Mouse (Mus musculus): ENCODE measurements around the gene Prdx6.
A peak's percentile ranks its signal among the peaks of the same experiment; 100 is the strongest.
"Not testable (repeated sequence)": the region's sequence is repeated elsewhere in the genome, so short reads cannot be mapped to it uniquely, and the experiment has no call there.

Prdx6 gene

GRCm38 (mm10) chr1:161251417-161252265 is 622 bp upstream of the Prdx6 start:
- no peak for DNase-seq (ENCODE audit: low spot score in 2 of 2)

GRCm38 (mm10) chr1:161250031-161250603 is 902 bp downstream of the Prdx6 start:
- DNase-seq (ENCODE audit: low spot score in 2 of 2): no peak

- no peak for DNase-seq (ENCODE audit: low spot score in 2 of 2)
These were observed 1.6 kb downstream of the Prdx6 start for GRCm38 (mm10) chr1:161249442-161249841.

- no peak for DNase-seq (ENCODE audit: low spot score in 2 of 2)
These were observed 2.3 kb downstream of the Prdx6 start for GRCm38 (mm10) chr1:161248685-161249084.

- DNase-seq (ENCODE audit: low spot score in 2 of 2): no peak
These were observed 3.1 kb downstream of the Prdx6 start for GRCm38 (mm10) chr1:161247643-161248580.

GRCm38 (mm10) chr1:161247176-161247575 is 3.8 kb downstream of the Prdx6 start:
- DNase-seq (ENCODE audit: low spot score in 2 of 2): no peak

- no peak for DNase-seq (ENCODE audit: low spot score in 2 of 2)
These were observed 13.3 kb downstream of the Prdx6 start for GRCm38 (mm10) chr1:161237750-161238149.

GRCm38 (mm10) chr1:161237339-161237738 is 13.7 kb downstream of the Prdx6 start:
- DNase-seq (ENCODE audit: low spot score in 2 of 2): no peak

GRCm38 (mm10) chr1:161233226-161233839 is 17.7 kb downstream of the Prdx6 start:
- DNase-seq (ENCODE audit: low spot score in 2 of 2): no peak

- no peak for DNase-seq (ENCODE audit: low spot score in 2 of 2)
These were observed 18.8 kb downstream of the Prdx6 start for GRCm38 (mm10) chr1:161232181-161232580.

GRCm38 (mm10) chr1:161224837-161225236 is 26.2 kb downstream of the Prdx6 start:
- DNase-seq (ENCODE audit: low spot score in 2 of 2): no peak

- no peak for DNase-seq (ENCODE audit: low spot score in 2 of 2)
These were observed 31.2 kb downstream of the Prdx6 start for GRCm38 (mm10) chr1:161219816-161220215.

GRCm38 (mm10) chr1:161214465-161214864 is 36.6 kb downstream of the Prdx6 start:
- no peak for DNase-seq (ENCODE audit: low spot score in 2 of 2)

GRCm38 (mm10) chr1:161199856-161200255 is 51.2 kb downstream of the Prdx6 start:
- no peak for DNase-seq (ENCODE audit: low spot score in 2 of 2)

- not testable (repeated sequence) for DNase-seq (ENCODE audit: low spot score in 2 of 2)
These were observed 54.7 kb downstream of the Prdx6 start for GRCm38 (mm10) chr1:161196364-161196763.

GRCm38 (mm10) chr1:161195541-161196351 is 55.3 kb downstream of the Prdx6 start:
- peak; percentile 64 to 70 for DNase-seq (ENCODE audit: low spot score in 2 of 2)

GRCm38 (mm10) chr1:161190253-161190910 is 60.6 kb downstream of the Prdx6 start:
- DNase-seq (ENCODE audit: low spot score in 2 of 2): no peak
